Mouse (Mus musculus) cerebellum, postnatal 10 days (tissue): Measurements from ENCODE around the gene Klb.

ENCODE experiments used
- DNase-seq, 2 experiments: peaks; one replicate each; pipeline ENCODE4 v3.0.0; 2021; ENCODE audit warnings: mixed read lengths in 2 of 2

The Klb gene

GRCm38 (mm10) chr5:65385704-65386103 lies 37.6 kb downstream of the Klb start:
- no peak for DNase-seq

DNA sequence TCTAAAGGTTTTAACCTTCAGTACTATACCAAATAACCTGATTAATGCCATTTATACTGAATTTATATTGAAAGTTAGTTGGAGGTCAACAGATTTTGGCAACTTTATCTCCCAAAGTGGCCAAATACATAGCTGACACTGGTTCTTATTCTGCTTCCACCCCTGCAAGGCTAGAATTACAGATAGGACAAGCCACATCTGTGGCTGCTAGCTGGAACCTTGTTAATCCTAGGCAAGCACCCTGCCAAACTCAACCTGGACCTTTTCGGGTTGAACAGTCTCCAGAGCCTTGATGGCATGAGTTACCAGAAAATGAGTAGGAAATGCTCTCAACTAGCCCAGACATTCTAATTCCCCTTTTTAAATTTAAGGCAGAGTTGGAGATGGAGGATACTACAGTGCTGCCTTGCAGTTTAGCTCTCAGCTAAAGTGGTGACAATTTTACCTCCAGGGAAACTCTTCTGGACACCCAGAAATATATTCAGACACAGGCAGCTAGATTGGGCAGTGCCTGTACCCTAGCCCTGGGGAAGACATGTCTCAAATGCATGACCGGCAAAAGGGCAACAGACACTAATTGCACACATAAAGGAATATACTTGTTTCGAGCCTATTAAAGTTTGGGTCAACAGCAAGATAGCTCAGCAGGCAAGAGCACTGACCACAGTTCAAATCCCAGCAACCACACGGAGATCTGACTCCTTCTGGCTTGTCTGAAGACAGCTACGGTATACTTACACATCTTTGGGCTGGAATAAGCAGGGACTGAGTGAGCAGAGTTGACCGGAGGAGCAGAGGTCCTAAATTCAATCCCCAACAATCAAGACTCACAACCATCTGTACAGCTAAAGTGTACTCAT lies 39.1 kb downstream of the Klb start:
- no peak for DNase-seq

DNA sequence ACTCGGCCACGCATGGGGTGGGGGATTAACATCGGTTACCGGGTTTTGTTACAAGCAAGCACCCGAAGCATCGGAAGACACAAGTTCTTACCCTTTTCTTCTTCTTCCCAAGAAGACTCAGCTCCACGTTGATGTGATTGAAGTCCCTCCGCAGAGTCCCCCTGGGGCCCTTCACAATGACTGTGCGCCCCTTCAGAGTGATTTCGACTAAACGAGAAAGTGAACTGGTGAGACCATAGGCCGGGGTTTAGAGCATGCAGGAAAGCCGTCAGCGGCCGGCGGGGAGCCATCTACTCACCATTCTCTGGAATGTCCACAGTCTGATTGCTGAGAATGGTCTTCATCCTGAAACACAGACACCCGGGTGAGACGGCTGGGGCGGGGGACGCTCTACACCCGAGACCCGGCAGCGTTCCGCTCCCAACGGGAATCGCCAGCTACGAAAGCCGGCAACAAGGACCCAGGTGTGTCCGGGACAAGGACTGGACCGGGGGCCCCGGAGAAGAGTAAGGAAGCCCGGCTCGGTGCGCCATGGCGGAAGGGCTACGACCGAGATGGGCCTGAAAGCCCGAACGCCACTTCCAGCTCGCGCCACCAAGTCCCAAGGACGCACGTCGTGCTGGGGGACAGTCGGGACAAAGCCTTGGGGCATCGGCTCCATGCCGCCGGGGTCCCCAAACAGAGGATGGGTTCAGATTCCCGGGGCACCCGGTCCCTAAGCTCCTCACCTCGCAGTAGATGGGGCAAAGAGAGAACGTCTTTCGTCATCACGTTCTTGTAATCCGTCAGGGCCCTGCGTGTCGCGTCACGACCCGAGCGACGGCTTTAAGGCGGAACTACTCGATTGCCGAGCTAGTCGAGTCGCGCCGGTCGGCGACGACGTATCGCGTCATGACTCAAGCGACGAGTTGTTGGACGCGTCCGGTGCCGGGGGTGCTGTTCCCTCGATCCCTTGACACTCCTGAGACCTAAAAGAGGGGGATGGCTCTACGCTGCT lies 42.8 kb downstream of the Klb start, which contains the start of the genes Rpl9 and Lias:
Gene Rpl9 (minus strand): TSS at position 797 of the 997 bp plus-strand sequence.
Gene Lias (plus strand): TSS at position 850 of the 997 bp plus-strand sequence.
- DNase-seq, result peak; percentile 99

- peak in 1 of 2 experiments; percentile 16 for DNase-seq
Measured at GRCm38 (mm10) chr5:65391753-65392152, 43.6 kb downstream of the Klb start.

DNA sequence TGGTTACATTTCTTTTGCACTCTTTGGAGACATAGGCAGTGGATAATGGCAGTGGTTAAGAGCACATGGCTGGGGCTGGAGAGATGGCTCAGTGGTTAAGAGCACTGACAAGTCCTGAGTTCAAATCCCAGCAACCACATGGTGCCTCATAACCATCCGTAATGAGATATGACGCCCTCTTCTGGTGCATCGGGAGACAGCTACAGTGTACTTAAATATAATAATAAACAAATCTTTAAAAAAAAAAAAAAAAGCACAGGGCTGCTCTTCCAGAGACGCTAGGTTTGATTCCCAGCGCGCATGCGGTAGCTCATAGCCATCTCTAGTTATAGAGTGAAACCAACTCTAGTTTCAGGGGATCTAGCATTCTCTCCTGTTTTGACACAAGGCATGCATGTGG lies 46.3 kb downstream of the Klb start:
- DNase-seq, result no peak

GRCm38 (mm10) chr5:65401251-65401994 lies 53.3 kb downstream of the Klb start:
- peak; percentile 87 to 89 for DNase-seq

GRCm38 (mm10) chr5:65407989-65408388 lies 59.9 kb downstream of the Klb start:
- DNase-seq, result no peak

- peak; percentile 23 to 33 for DNase-seq
Measured at GRCm38 (mm10) chr5:65415653-65416458, 67.7 kb downstream of the Klb start.

DNA sequence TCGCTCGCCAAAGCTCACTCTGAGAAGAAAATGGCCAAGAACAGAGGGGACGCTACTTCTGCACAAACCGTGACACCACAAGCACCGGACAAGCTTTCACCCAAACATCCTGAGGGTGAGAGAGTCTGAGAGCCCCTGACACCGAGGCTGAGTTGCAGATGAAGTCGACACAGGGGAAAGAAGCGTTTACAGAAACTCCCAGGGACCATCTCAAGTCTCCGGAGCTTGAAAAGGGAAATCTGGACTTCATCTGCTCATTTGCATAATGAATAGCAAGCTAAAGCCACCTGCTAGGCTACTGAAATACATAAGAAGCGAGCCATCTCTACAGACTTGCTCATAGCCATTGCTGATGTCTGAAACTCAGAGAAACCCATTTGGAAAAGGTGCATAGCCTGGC lies 71.0 kb downstream of the Klb start:
- no peak for DNase-seq

DNA sequence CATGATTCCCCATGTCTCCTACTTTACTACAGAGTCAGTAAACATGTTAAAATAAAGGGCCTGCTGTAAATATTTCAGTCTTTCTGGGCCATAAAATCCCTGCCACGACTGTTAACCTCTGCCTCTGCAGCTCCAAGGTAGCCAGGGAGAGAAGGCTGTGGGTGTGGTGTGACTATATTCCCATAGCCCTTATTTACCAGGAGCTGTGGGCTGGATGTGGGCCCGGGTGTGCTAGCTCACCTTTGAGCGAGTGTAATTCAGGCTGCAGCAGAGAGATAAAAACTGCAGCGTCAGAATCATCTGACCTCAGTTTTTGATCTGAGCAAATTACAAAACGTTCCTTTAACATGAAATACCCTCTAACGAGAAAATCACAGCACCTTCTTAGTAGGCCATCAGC lies 72.7 kb downstream of the Klb start:
- DNase-seq, result no peak

DNA sequence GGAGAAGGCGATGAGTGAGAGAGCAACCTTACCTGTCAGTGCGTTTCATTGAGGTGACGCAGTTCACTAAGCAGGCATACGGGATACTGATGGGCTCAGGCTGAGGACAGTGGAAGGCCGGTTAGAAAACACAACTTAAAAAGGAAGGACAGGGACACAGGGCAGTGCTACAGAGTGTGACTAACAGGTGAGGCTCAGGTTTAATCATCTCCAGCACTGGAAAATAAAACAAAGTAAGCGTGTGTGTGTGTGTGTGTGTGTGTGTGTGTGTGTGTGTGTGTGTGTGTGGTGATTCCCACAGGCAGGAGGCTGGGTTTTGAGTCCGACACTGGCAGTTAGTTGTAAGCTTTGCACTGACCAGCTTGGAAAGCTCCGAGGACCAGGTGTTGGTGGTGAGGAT lies 74.7 kb downstream of the Klb start:
- no peak for DNase-seq

DNA sequence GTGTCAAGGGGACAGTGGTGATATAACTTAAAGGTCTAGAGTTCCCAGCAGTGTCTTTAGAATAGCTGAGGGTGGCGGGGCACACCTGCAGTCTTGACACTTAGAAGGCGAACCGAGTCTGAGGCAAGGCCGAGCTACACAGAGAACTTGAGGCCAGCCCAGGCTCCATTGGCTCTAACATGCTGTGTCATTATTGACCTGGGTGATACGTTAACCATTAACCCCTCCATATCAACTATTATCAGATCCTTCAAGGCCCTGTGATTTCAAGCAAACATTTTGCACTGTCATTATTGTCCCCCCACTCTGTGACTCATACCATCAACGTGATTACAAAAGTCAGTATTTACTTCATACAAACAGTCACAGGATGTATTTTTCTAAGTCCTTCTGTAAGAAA lies 76.1 kb downstream of the Klb start:
- DNase-seq, result no peak

DNA sequence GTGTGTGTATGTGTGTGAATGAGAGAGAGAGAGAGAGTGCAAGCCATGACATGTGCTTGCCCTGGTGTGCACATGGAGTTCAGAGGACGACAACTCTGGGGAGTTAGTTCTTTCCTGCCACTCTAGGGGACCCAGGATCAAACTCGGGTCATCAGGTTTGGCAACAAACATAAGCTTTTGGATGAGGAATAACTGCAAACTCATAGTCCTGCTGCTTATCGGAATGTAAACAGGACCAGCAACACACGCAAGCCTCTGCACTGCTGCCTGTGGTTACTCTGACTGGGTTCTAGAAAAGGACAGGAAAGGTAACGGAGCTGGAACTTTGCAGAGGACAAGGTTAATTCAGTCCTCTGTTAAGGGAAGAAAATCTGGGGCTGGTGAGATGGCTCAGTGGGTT lies 77.1 kb downstream of the Klb start:
- DNase-seq, result no peak

DNA sequence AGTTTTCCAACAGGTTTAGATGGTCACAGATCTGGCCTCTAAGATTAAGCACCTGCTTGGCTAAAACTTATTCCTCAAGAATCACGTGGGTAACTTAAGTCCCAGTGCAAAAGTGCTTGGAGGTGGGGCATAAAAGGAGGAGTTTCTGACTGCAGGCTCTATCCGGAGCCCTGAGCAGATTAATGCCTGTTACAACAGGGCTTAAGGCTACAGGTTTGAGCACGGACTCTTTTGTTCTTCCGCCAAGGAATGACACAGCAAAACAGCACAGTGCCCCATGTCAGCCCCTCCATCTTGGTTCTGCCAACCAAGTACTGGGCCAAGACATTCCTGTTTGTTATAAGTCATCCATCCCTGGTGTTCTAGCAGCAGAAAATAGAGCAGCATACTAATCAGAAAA lies 80.2 kb downstream of the Klb start:
- no peak for DNase-seq

DNA sequence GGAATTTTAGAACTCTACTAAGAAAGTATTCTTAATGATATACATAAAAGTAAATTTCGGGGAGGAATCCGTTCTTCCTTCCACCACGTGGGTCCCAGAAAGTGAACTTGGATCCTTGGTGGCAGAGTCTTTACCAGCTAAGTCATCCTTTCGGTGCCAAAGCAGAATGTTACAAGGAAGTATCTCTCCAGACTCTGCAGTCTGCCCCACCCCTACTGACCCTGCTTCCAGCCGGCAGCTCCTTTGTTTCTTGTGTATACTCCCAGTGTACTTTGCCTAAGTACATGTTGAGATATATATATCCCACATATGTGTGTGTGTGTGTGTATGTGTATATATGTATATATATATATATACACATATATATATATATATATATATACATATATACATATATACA lies 81.3 kb downstream of the Klb start:
- no peak for DNase-seq
